Comparison of ENCODE assay signal across 8 mouse cellular contexts in genomic region chr9:106821618-106822380, GRCm38 (mm10). TPM values are rescaled to one million over a fixed set of nuclear protein-coding genes. Genes with fewer than 3 reads are reported as not detected.
DNase-seq lines count a peak whose midpoint lies in the region; ATAC-seq and TF ChIP-seq lines count a peak whose summit lies in the region.

TSS of gene Dcaf1 (plus strand) at chr9:106821874.

- WGBS in hindbrain, embryonic 10.5 days, result under 1% methylated on average over 71 of the region's 71 CpGs
- 2% methylated on average over 52 of the region's 71 CpGs for WGBS in lung, postnatal 0 days

- no peaks in the 10 kb centered on the region for H3K9me3 ChIP-seq in hindbrain, embryonic 10.5 days
- no peaks in the 10 kb centered on the region for H3K9me3 ChIP-seq in lung, postnatal 0 days (ENCODE audit: low read length)

- peak within 1 kb of the TSS; percentile 64 for H3K4me2 ChIP-seq in lung, postnatal 0 days (replicated peaks; ENCODE audit: low read depth, low read length)

- H3K36me3 ChIP-seq in hindbrain, embryonic 10.5 days, result 0 out of 2 replicates have a peak, but pooled peaks cover 8% of the 10 kb centered on the region
- H3K36me3 ChIP-seq in lung, postnatal 0 days (ENCODE audit: insufficient read depth, low read length), result no peaks in the 10 kb centered on the region

- TF ChIP-seq EP300 in lung, postnatal 0 days (IDR thresholded peaks at IDR 0.05), result no peak

- peaks cover 4% of the 10 kb centered on the region; the same call in 1 of the 2 replicates for H3K4me1 ChIP-seq in hindbrain, embryonic 10.5 days (replicated peaks)
- no peaks in the 10 kb centered on the region for H3K4me1 ChIP-seq in lung, postnatal 0 days (ENCODE audit: insufficient read depth, low read depth, low read length)

- H3K27ac ChIP-seq in hindbrain, embryonic 10.5 days, result peak within 1 kb of the TSS; percentile 96
- H3K27ac ChIP-seq in lung, postnatal 0 days (ENCODE audit: low read length), result peak within 1 kb of the TSS; percentile 97

- peak within 1 kb of the TSS; percentile 82 for H3K9ac ChIP-seq in lung, postnatal 0 days (replicated peaks; ENCODE audit: low read depth)

- ATAC-seq in frontal cortex, adult (ENCODE audit: low TSS enrichment), result peak; percentile 98
- peak; percentile 98 for ATAC-seq in lung, postnatal 0 days

- H3K27me3 ChIP-seq in hindbrain, embryonic 10.5 days (ENCODE audit: insufficient read depth, poor library complexity, severe bottlenecking), result no peaks in the 10 kb centered on the region
- H3K27me3 ChIP-seq in lung, postnatal 0 days (replicated peaks; ENCODE audit: insufficient read depth, low read length), result no peaks in the 10 kb centered on the region

- peak within 1 kb of the TSS; percentile 96 for H3K4me3 ChIP-seq in hindbrain, embryonic 10.5 days
- peak within 1 kb of the TSS; percentile 94 for H3K4me3 ChIP-seq in lung, postnatal 0 days (ENCODE audit: low read depth, low read length)

- no peak; the same call in 1 of the 2 replicates for TF ChIP-seq CTCF in lung, postnatal 0 days (IDR thresholded peaks at IDR 0.05)

- DNase-seq in MN1 (ENCODE audit: low spot score), result peak; percentile 97
- DNase-seq in cerebellum, adult 9-10 months, result peak; percentile 97
- DNase-seq in hindbrain, embryonic 10.5 days (ENCODE audit: low spot score), result peak; percentile 95
- DNase-seq in layer of hippocampus, adult 9-11 months, result peak; percentile 98
- peak; percentile 99 for DNase-seq in lung, postnatal 0 days (ENCODE audit: low spot score)
- peak; percentile 73 for DNase-seq in ovary, postnatal 14 days (ENCODE audit: low spot score)
- peak; percentile 97 for DNase-seq in thymus, postnatal 14 days

RNA-seq across cellular contexts. Expression of gene Dcaf1, which starts in this region (rescaled TPM):
- 27.5 and 27.7 TPM in 2 replicates for polyA plus RNA-seq in hindbrain, embryonic 10.5 days (2016; fragmentation: Nextera tagmentation; extraction: Ambion mirVana)
- 5.9 and 7.2 TPM in 2 replicates for polyA plus RNA-seq in lung, postnatal 0 days (2015; fragmentation: Nextera tagmentation; extraction: Ambion mirVana)

Comparison
In these comparisons a context has a peak if more than half of its experiments do, and no peak if none do; other contexts are left out.
1. Peak in every context shown above with its lines: DNase-seq, ATAC-seq, H3K4me3 ChIP-seq and H3K27ac ChIP-seq.